Mouse (Mus musculus): ENCODE data around the gene Skil.

GRCm38 (mm10) chr3:31082838-31083506 is 11.9 kb upstream of the Skil start:
- TF ChIP-seq CTCF (IDR thresholded peaks at IDR 0.05; ENCODE audit: control insufficient read depth, insufficient read depth, insufficient replicate concordance, low read depth, low read length): no peak
- TF ChIP-seq POLR2A (IDR thresholded peaks at IDR 0.05; ENCODE audit: control insufficient read depth, low read depth, low read length): no peak
